Mouse (Mus musculus): ENCODE results near the gene Brd3. TPM values are rescaled to one million over a fixed set of nuclear protein-coding genes. Genes with fewer than 3 reads are reported as not detected.
A peak's percentile ranks its signal among the peaks of the same experiment; 100 is the strongest.

Gene Brd3
- polyA plus RNA-seq, 1 experiment from 2014 or later = 76.2 TPM

- peak; percentile 85 for ATAC-seq (ENCODE audit: insufficient read depth, low FRiP score, low read depth)
- Histone ChIP-seq H3K4me1 (peaks cover 12% of the 10 kb centered on the region; the same call in 1 of the 2 replicates), H3K9ac (no peak overlapping the region), H3K27me3 (replicated peaks) (no peaks in the 10 kb centered on the region), H3K4me2 (0 out of 2 replicates have a peak overlapping the region, but pooled peaks have one; percentile 1), H3K4me3 (replicated peaks) (no peak overlapping the region), H3K9me3 (no peaks in the 10 kb centered on the region), H3K36me3 (no peaks in the 10 kb centered on the region), H3K27ac (peak overlapping the region; percentile 65)
- 9% methylated on average over 6 of the region's 6 CpGs for WGBS
Measured at GRCm38 (mm10) chr2:27505539-27505938, 1.9 kb downstream of the Brd3 start.

- Histone ChIP-seq H3K9ac (no peak overlapping the region), H3K4me1 (peaks cover 12% of the 10 kb centered on the region; the same call in 1 of the 2 replicates), H3K27ac (peak overlapping the region; percentile 27; the same call in 1 of the 2 replicates), H3K36me3 (no peaks in the 10 kb centered on the region), H3K27me3 (replicated peaks) (no peaks in the 10 kb centered on the region), H3K4me2 (no peak overlapping the region), H3K4me3 (replicated peaks) (no peak overlapping the region), H3K9me3 (no peaks in the 10 kb centered on the region)
- WGBS = 53% methylated on average over 7 of the region's 7 CpGs
- no peak; the same call in 1 of the 2 replicates for ATAC-seq (ENCODE audit: insufficient read depth, low FRiP score, low read depth)
Measured at GRCm38 (mm10) chr2:27504113-27504885, 3.2 kb downstream of the Brd3 start.

DNA sequence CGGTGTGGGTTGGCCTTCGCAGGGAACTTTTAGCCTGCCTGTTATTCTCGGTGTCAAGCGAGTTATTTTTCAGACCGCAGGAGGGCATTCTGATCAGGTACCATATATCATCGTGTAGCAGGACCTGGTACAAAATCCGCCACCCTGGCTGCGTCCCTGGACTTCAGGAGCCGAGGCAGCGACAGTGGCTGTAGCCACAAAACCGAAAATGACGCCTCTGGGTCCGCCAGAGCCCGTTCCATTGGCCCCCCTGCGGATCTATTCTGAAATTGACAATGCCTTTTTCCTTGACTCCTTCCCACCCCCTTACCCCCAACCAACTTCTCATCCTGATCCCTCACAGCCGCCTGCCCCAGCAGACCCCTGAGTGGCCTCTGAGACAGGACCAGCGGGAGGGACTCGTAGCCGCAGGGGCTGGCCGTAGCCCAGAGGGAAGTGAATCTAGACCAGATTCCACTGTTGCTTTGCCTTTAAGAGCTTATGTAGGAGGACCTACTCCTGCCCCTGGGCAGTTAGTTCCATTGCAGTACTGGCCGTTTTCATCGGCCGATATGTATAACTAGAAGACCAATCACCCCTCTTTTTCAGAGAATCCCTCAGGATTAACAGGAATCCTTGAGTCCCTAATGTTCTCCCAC, 11.0 kb downstream of the Brd3 start:
- Histone ChIP-seq H3K4me2 (peak overlapping the region; percentile 50), H3K4me3 (replicated peaks) (peak overlapping the region; percentile 34), H3K4me1 (no peaks in the 10 kb centered on the region), H3K27ac (peak overlapping the region; percentile 16; the same call in 1 of the 2 replicates), H3K9me3 (no peaks in the 10 kb centered on the region), H3K36me3 (no peaks in the 10 kb centered on the region), H3K9ac (no peak overlapping the region), H3K27me3 (replicated peaks) (no peaks in the 10 kb centered on the region)
- no peak for ATAC-seq (ENCODE audit: insufficient read depth, low FRiP score, low read depth)
- WGBS = 60% methylated on average over 23 of the region's 23 CpGs

- Histone ChIP-seq H3K4me3 (replicated peaks) (no peak overlapping the region), H3K27ac (no peak overlapping the region), H3K9ac (no peak overlapping the region), H3K9me3 (no peaks in the 10 kb centered on the region), H3K27me3 (replicated peaks) (no peaks in the 10 kb centered on the region), H3K36me3 (no peaks in the 10 kb centered on the region), H3K4me1 (no peaks in the 10 kb centered on the region), H3K4me2 (no peak overlapping the region)
- 83% methylated on average over 3 of the region's 3 CpGs for WGBS
- ATAC-seq (ENCODE audit: insufficient read depth, low FRiP score, low read depth) = no peak
Measured at GRCm38 (mm10) chr2:27493971-27494370, 13.5 kb downstream of the Brd3 start.

- H3K4me2 ChIP-seq = no peak overlapping the region
- no peak overlapping the region for H3K27ac ChIP-seq
- WGBS = 83% methylated on average over 2 of the region's 2 CpGs
- no peaks in the 10 kb centered on the region for H3K27me3 ChIP-seq (replicated peaks)
- H3K4me1 ChIP-seq = no peaks in the 10 kb centered on the region
- no peak for ATAC-seq (ENCODE audit: insufficient read depth, low FRiP score, low read depth)
- H3K36me3 ChIP-seq = no peaks in the 10 kb centered on the region
- no peak overlapping the region for H3K4me3 ChIP-seq (replicated peaks)
- H3K9me3 ChIP-seq = no peaks in the 10 kb centered on the region
- no peak overlapping the region for H3K9ac ChIP-seq
Measured at GRCm38 (mm10) chr2:27490939-27491338, 16.5 kb downstream of the Brd3 start.

DNA sequence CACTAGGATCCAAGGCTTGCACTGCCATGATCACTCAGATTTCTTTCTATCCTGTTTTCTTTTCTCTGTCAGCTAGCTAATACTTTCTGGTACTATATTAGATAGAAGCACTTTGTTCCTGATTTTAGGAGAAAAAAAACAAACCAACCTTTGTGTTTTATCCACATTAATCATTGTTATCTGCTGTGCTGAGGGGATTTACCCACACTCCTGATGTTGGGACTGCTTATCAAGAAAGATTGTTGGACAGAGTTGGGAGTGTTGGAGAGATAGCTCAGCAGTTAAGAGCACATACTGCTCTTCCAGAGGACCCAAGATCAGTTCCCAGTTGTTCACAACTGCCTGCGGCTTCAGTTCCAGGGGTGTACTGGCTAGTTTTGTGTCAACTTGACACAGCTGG, 19.1 kb downstream of the Brd3 start:
- H3K4me2 ChIP-seq = no peak overlapping the region
- H3K4me1 ChIP-seq = no peaks in the 10 kb centered on the region
- no peaks in the 10 kb centered on the region for H3K9me3 ChIP-seq
- WGBS = 83% methylated on average over 1 of the region's 1 CpGs
- H3K27ac ChIP-seq = no peak overlapping the region
- no peaks in the 10 kb centered on the region for H3K27me3 ChIP-seq (replicated peaks)
- ATAC-seq (ENCODE audit: insufficient read depth, low FRiP score, low read depth) = no peak
- H3K4me3 ChIP-seq (replicated peaks) = no peak overlapping the region
- H3K36me3 ChIP-seq = no peaks in the 10 kb centered on the region
- H3K9ac ChIP-seq = no peak overlapping the region

GRCm38 (mm10) chr2:27487336-27488049, 20.0 kb downstream of the Brd3 start:
- Histone ChIP-seq H3K4me2 (no peak overlapping the region), H3K27me3 (replicated peaks) (no peaks in the 10 kb centered on the region), H3K4me3 (replicated peaks) (no peak overlapping the region), H3K9me3 (no peaks in the 10 kb centered on the region), H3K36me3 (no peaks in the 10 kb centered on the region), H3K27ac (no peak overlapping the region), H3K4me1 (no peaks in the 10 kb centered on the region), H3K9ac (no peak overlapping the region)
- 80% methylated on average over 3 of the region's 4 CpGs for WGBS
- ATAC-seq (ENCODE audit: insufficient read depth, low FRiP score, low read depth) = no peak

DNA sequence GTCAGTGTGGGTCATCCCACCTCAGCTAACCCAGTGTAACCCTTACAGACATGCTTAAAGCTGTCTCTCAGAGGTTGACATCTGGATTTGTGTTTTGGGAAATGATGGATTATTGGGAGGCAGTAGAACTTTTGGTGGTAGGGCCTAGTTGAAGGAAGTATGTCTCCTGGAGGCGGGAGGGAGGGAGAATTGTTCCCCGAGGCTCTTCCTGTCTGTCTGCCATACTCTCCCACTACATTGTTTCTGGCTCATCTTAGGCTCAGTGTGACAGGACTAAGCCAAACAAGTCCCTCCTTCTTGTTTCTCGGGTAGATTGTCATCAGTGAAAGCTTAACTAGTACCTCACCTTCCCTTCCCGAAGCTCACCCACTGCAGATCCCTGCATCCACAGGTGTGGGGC, 20.7 kb downstream of the Brd3 start:
- Histone ChIP-seq H3K9me3 (no peaks in the 10 kb centered on the region), H3K36me3 (no peaks in the 10 kb centered on the region), H3K27ac (no peak overlapping the region), H3K4me1 (no peaks in the 10 kb centered on the region), H3K27me3 (replicated peaks) (no peaks in the 10 kb centered on the region), H3K4me3 (replicated peaks) (no peak overlapping the region), H3K9ac (no peak overlapping the region), H3K4me2 (no peak overlapping the region)
- ATAC-seq (ENCODE audit: insufficient read depth, low FRiP score, low read depth) = no peak
- WGBS = 67% methylated on average over 4 of the region's 4 CpGs

- H3K4me3 ChIP-seq (replicated peaks) = no peak overlapping the region
- no peaks in the 10 kb centered on the region for H3K27me3 ChIP-seq (replicated peaks)
- no peaks in the 10 kb centered on the region for H3K4me1 ChIP-seq
- H3K27ac ChIP-seq = no peak overlapping the region
- no peak for ATAC-seq (ENCODE audit: insufficient read depth, low FRiP score, low read depth)
- H3K9me3 ChIP-seq = no peaks in the 10 kb centered on the region
- H3K9ac ChIP-seq = no peak overlapping the region
- WGBS = 68% methylated on average over 7 of the region's 7 CpGs
- no peaks in the 10 kb centered on the region for H3K36me3 ChIP-seq
- H3K4me2 ChIP-seq = no peak overlapping the region
Measured at GRCm38 (mm10) chr2:27482265-27482861, 25.1 kb downstream of the Brd3 start.

GRCm38 (mm10) chr2:27480367-27480766, 27.1 kb downstream of the Brd3 start:
- Histone ChIP-seq H3K36me3 (no peaks in the 10 kb centered on the region), H3K9ac (no peak overlapping the region), H3K4me2 (no peak overlapping the region), H3K4me3 (replicated peaks) (no peak overlapping the region), H3K9me3 (no peaks in the 10 kb centered on the region), H3K4me1 (0 out of 2 replicates have a peak, but pooled peaks cover 2% of the 10 kb centered on the region), H3K27ac (no peak overlapping the region), H3K27me3 (replicated peaks) (no peaks in the 10 kb centered on the region)
- WGBS = 70% methylated on average over 4 of the region's 4 CpGs
- ATAC-seq (ENCODE audit: insufficient read depth, low FRiP score, low read depth) = no peak

DNA sequence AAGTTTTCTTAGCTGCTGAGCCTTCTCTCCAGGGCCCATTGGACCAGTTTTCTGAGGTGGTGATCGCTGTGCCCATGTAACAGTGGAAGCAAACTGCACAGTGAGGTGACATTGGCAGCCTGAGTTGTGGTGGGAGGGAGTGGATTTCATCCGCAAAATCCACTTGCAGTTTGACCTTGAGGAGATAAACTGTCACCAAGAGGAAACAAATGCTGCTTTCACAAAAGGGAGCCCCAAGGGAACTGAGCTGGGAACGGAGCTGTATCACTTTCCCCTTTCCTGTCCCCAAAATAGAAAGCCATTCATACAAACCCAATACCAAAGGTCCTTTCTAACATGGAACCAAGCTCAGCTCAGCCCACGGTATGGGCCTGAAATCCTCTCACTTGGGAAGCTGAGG, 27.6 kb downstream of the Brd3 start:
- Histone ChIP-seq H3K4me2 (no peak overlapping the region), H3K4me3 (replicated peaks) (no peak overlapping the region), H3K9ac (no peak overlapping the region), H3K36me3 (no peaks in the 10 kb centered on the region), H3K9me3 (no peaks in the 10 kb centered on the region), H3K27ac (no peak overlapping the region), H3K4me1 (0 out of 2 replicates have a peak, but pooled peaks cover 2% of the 10 kb centered on the region), H3K27me3 (replicated peaks) (no peaks in the 10 kb centered on the region)
- 64% methylated on average over 4 of the region's 4 CpGs for WGBS
- ATAC-seq (ENCODE audit: insufficient read depth, low FRiP score, low read depth) = no peak
